Mouse (Mus musculus): Measurements from ENCODE around the gene Slc35a5. TPM values are rescaled to one million over a fixed set of nuclear protein-coding genes. Genes with fewer than 3 reads are reported as not detected.

Slc35a5 gene
- polyA plus RNA-seq (2021; fragmentation: Nextera tagmentation) = 23.3 and 29.8 TPM in 2 replicates
- long read RNA-seq, experiment 1, full-length matches to known transcripts = 40 of 63 reads
- long read RNA-seq, experiment 1, partial matches to known transcripts = 10 of 63 reads
- long read RNA-seq, experiment 1, other reads (novel, unspliced or antisense) = 13 of 63 reads
- long read RNA-seq, experiment 2, full-length matches to known transcripts = 270 of 318 reads
- long read RNA-seq, experiment 2, partial matches to known transcripts = 9 of 318 reads
- long read RNA-seq, experiment 2, other reads (novel, unspliced or antisense) = 39 of 318 reads

GRCm38 (mm10) chr16:45158522-45159388 lies at the start of gene Slc35a5, which contains the start of gene Atg3:
Slc35a5 (minus strand) TSS chr16:45158706.
Atg3 (plus strand) TSS chr16:45158785.

GRCm38 (mm10) chr16:45093137-45093731 lies 65.3 kb downstream of the Slc35a5 start, which contains the start of gene Ccdc80:
Ccdc80 (plus strand) TSS chr16:45093402.

Other genes with a start within 250 kb of the Slc35a5 start
- not detected in 2 replicates for gene Cd200r3, start 215.0 kb downstream of the Slc35a5 start, polyA plus RNA-seq (2021; fragmentation: Nextera tagmentation)
- gene Ccdc80, start 65.3 kb downstream of the Slc35a5 start, polyA plus RNA-seq (2021; fragmentation: Nextera tagmentation) = 2.9 and 5.4 TPM in 2 replicates
- 53.6 and 54.9 TPM in 2 replicates for gene Atg3, start 79 bp upstream of the Slc35a5 start, polyA plus RNA-seq (2021; fragmentation: Nextera tagmentation)
- gene Btla, start 65.6 kb upstream of the Slc35a5 start, polyA plus RNA-seq (2021; fragmentation: Nextera tagmentation) = 0.05 TPM in 1 of 2 replicates, not detected in the other

Data from layer of hippocampus, adult 6 months (tissue).